Mouse (Mus musculus) brain, adult 10 weeks (tissue): ENCODE data around the gene Gm10719. TPM values are rescaled to one million over a fixed set of nuclear protein-coding genes. Genes with fewer than 3 reads are reported as not detected.

ENCODE experiments used
- polyA plus RNA-seq: library from polyadenylated mRNA; stranded (reverse); fragments of 350-450 nt; fragmentation: Illumina TruSeq; extraction: RNeasy Lipid Tissue Mini Kit (QIAGEN cat#74804); gene quantifications from one replicate; pipeline ENCODE4 v1.2.3, GENCODE M21; 2015; ENCODE audit warnings: low read depth, low replicate concordance

Gm10719 gene
- not detected for polyA plus RNA-seq

GRCm38 (mm10) chr9:3017108-3017507 is at the start of gene Gm10719:
Gene Gm10719 (plus strand): TSS chr9:3017408.

GRCm38 (mm10) chr9:3000445-3000972 is 16.7 kb upstream of the Gm10719 start, which contains the start of gene Gm10722:
Gene Gm10722 (plus strand): TSS chr9:3000922.

GRCm38 (mm10) chr9:3002794-3003396 is 14.3 kb upstream of the Gm10719 start, which contains the start of gene Gm11168:
Gene Gm11168 (plus strand): TSS chr9:3003346.

GRCm38 (mm10) chr9:3012733-3013279 is 4.4 kb upstream of the Gm10719 start, which contains the start of gene Gm10721:
Gene Gm10721 (plus strand): TSS chr9:3013140.

GRCm38 (mm10) chr9:3015354-3015753 is 1.9 kb upstream of the Gm10719 start, which contains the start of gene Gm10720:
Gene Gm10720 (plus strand): TSS chr9:3015654.

GRCm38 (mm10) chr9:3023312-3023984 is 6.2 kb downstream of the Gm10719 start, which contains the start of gene Gm10718:
Gene Gm10718 (plus strand): TSS chr9:3023547.

GRCm38 (mm10) chr9:3024912-3025467 is 7.8 kb downstream of the Gm10719 start, which contains the start of gene Gm10717:
Gene Gm10717 (plus strand): TSS chr9:3025417.

GRCm38 (mm10) chr9:3034299-3034698 is 17.1 kb downstream of the Gm10719 start, which contains the start of gene Gm17535:
Gene Gm17535 (plus strand): TSS chr9:3034599.

GRCm38 (mm10) chr9:3036577-3036976 is 19.4 kb downstream of the Gm10719 start, which contains the start of gene Gm10715:
Gene Gm10715 (plus strand): TSS chr9:3036877.

Other genes starting within 250 kb of the Gm10719 start
- gene Gm10722, start 16.5 kb upstream of the Gm10719 start, polyA plus RNA-seq: not detected
- not detected for gene Gm11168, start 14.1 kb upstream of the Gm10719 start, polyA plus RNA-seq
- not detected for gene Gm10721, start 4.3 kb upstream of the Gm10719 start, polyA plus RNA-seq
- not detected for gene Gm10720, start 1.8 kb upstream of the Gm10719 start, polyA plus RNA-seq
- not detected for gene Gm10718, start 6.1 kb downstream of the Gm10719 start, polyA plus RNA-seq
- gene Gm10717, start 8.0 kb downstream of the Gm10719 start, polyA plus RNA-seq: not detected
- not detected for gene Gm17535, start 17.2 kb downstream of the Gm10719 start, polyA plus RNA-seq
- not detected for gene Gm10715, start 19.5 kb downstream of the Gm10719 start, polyA plus RNA-seq